Mouse (Mus musculus): ENCODE measurements around the gene Adm2. TPM values are rescaled to one million over a fixed set of nuclear protein-coding genes. Genes with fewer than 3 reads are reported as not detected.
A peak's percentile ranks its signal among the peaks of the same experiment; 100 is the strongest.

Adm2 gene
- total RNA-seq (2014; fragmentation: Nextera tagmentation) = not detected in 2 replicates
- total RNA-seq (2017) = not detected in 2 replicates

GRCm38 (mm10) chr15:89322670-89323522 is at the start of gene Adm2:
Adm2 (plus strand) TSS chr15:89322720.
- no peak for ATAC-seq (replicated peaks; ENCODE audit: low FRiP score, low TSS enrichment, poor library complexity, severe bottlenecking)

GRCm38 (mm10) chr15:89275497-89275896 is 47.0 kb upstream of the Adm2 start:
- ATAC-seq (replicated peaks; ENCODE audit: low FRiP score, low TSS enrichment, poor library complexity, severe bottlenecking) = no peak

GRCm38 (mm10) chr15:89277366-89277765 is 45.2 kb upstream of the Adm2 start:
- no peak for ATAC-seq (replicated peaks; ENCODE audit: low FRiP score, low TSS enrichment, poor library complexity, severe bottlenecking)

- ATAC-seq (replicated peaks; ENCODE audit: low FRiP score, low TSS enrichment, poor library complexity, severe bottlenecking) = no peak
These were observed 40.0 kb upstream of the Adm2 start for GRCm38 (mm10) chr15:89282546-89282945.

- no peak for ATAC-seq (replicated peaks; ENCODE audit: low FRiP score, low TSS enrichment, poor library complexity, severe bottlenecking)
These were observed 38.4 kb upstream of the Adm2 start for GRCm38 (mm10) chr15:89284094-89284493.

DNA sequence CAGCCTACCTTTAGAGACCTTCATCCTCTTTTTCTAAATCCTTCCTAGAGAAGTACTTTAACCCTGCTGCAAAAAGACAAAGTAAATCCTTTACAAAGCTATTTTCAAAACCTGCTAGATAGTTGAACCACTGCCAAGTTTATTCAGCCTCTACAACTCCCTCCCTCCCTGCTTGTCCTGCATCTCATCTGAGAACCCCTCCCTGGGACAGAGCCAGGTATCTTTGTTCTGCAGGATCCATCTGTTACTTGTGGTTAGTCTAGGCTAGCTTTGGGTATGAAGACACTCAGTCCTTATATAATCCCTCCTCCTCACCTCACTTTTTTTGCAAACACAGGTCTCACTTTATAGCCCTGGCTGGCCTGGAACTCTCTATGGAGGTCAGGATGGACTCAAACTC is 37.5 kb upstream of the Adm2 start:
- peak; percentile 83 for ATAC-seq (replicated peaks; ENCODE audit: low FRiP score, low TSS enrichment, poor library complexity, severe bottlenecking)

DNA sequence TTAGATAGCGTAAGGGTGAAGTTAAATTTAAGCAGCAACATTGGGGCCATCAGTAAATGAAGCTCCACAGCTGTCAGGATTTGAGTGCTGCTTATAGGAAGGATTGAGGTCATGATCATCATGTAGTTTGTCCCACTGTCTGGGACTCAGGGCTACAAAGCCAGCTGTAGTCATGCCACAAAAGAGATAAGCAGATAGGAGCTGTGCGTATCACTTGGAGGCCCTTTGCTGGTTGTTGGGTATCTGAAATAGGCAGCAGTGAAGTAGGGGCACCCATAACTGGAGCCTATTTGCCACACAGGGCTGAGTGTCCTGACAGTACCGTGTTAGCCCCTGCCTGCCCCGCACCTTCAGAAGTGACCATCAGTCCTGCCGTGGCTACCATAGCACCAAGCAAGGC is 37.0 kb upstream of the Adm2 start:
- ATAC-seq (replicated peaks; ENCODE audit: low FRiP score, low TSS enrichment, poor library complexity, severe bottlenecking) = peak; percentile 77

DNA sequence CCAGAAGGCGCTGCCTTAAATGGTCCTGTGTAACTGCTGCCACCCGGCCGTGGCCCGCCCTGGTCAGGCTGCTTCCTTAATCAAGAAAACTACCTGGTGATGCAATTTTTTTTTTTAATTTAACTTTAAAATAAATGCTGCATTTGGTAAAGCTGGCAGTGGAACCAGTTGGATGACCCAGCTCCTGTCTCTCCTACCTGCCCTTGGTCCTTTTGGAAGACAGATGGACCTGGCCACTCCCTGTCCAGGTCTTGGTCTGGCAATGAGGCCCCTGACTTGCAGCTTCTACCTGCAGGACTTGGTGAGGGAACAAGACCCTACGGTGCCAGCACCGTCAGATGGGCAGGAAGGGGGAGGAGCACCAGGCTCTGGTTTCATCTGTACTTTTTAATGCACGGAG is 36.4 kb upstream of the Adm2 start:
- ATAC-seq (replicated peaks; ENCODE audit: low FRiP score, low TSS enrichment, poor library complexity, severe bottlenecking) = no peak

DNA sequence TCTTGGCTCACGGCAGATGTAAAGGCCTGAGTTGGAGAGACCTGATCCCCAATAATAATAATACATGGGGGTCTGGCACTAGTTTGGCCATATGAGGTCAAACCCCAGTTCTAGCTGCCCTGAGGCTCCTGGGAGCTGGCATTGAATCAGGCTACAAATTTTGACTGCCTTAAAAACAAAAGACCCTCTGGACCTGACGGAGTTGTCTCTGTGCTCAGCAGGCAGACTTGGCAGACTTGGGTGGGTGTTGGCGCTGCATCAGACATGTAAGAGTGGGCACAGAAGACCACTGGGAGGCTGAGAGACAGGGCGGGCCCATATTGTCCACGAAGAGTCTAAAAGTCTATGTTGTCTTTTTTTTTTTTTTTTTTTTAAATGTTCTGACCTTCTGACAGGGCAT is 35.9 kb upstream of the Adm2 start:
- ATAC-seq (replicated peaks; ENCODE audit: low FRiP score, low TSS enrichment, poor library complexity, severe bottlenecking) = no peak

GRCm38 (mm10) chr15:89288227-89288767 is 34.2 kb upstream of the Adm2 start:
- ATAC-seq (replicated peaks; ENCODE audit: low FRiP score, low TSS enrichment, poor library complexity, severe bottlenecking) = no peak

DNA sequence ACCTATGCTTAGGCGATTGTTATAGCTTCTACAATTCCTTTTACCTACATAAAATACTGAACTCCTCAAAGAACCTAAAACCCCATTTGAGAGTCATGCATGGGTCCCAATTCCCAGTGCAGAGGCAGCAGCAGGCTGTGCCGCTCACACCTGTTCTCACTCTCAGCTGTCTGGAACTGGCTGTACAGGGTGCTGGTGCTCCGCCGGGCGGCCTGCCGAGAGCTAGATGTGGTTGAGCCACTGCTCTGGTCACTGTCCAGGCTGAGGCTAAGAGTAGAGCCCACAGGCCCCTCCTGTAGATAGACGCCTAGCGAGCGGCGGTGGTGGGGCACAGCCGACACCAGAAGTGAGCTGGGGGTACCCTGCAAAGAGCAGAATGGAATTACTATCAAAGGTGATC is 33.1 kb upstream of the Adm2 start:
- ATAC-seq (replicated peaks; ENCODE audit: low FRiP score, low TSS enrichment, poor library complexity, severe bottlenecking) = no peak

GRCm38 (mm10) chr15:89291521-89291920 is 31.0 kb upstream of the Adm2 start:
- ATAC-seq (replicated peaks; ENCODE audit: low FRiP score, low TSS enrichment, poor library complexity, severe bottlenecking) = peak; percentile 60

DNA sequence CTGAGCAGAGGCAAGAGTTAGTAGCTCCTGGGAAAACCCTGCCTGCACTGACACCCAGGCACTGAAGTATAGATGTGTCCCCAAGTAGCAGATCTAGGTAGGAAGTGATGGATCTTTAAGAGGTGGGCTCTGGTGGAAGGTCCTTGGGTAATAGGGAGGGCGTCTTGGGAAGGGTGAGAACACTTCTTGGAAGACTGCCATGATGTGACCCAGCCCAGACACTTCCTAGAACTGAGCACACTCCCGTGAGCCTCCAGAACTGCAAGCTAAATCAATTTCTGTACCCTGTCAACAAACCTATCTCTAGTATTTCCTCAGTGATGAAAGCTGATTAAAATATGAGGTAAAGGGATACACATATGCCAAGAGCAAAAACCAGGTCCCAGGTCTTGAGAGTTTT is 29.7 kb upstream of the Adm2 start:
- ATAC-seq (replicated peaks; ENCODE audit: low FRiP score, low TSS enrichment, poor library complexity, severe bottlenecking) = no peak

- no peak for ATAC-seq (replicated peaks; ENCODE audit: low FRiP score, low TSS enrichment, poor library complexity, severe bottlenecking)
These were observed 28.7 kb upstream of the Adm2 start for GRCm38 (mm10) chr15:89293778-89294177.

- peak; percentile 69 for ATAC-seq (replicated peaks; ENCODE audit: low FRiP score, low TSS enrichment, poor library complexity, severe bottlenecking)
These were observed 26.8 kb upstream of the Adm2 start for GRCm38 (mm10) chr15:89295580-89296165.

DNA sequence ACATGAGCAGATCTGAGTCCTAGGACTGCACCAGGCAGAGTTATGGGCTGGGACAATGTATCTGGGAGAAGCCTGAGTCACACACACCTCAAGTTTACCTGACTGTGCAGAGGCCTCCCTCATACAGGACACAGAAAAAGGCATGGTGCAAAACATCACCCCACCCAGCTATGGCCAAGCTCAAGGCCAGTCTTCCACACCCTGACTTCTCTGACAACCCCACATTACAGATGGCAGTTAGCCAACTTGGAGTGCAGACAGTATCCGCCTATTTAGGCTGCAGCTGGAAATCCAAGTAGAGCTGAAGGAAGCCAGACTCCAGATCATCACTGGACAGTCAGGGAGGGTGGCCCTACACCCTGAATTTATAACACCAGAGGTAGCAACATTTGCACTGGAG is 26.1 kb upstream of the Adm2 start:
- ATAC-seq (replicated peaks; ENCODE audit: low FRiP score, low TSS enrichment, poor library complexity, severe bottlenecking) = 0 out of 2 replicates have a peak, but pooled peaks have one; percentile 10

GRCm38 (mm10) chr15:89297695-89298094 is 24.8 kb upstream of the Adm2 start:
- no peak for ATAC-seq (replicated peaks; ENCODE audit: low FRiP score, low TSS enrichment, poor library complexity, severe bottlenecking)

GRCm38 (mm10) chr15:89300180-89300579 is 22.3 kb upstream of the Adm2 start:
- no peak for ATAC-seq (replicated peaks; ENCODE audit: low FRiP score, low TSS enrichment, poor library complexity, severe bottlenecking)

DNA sequence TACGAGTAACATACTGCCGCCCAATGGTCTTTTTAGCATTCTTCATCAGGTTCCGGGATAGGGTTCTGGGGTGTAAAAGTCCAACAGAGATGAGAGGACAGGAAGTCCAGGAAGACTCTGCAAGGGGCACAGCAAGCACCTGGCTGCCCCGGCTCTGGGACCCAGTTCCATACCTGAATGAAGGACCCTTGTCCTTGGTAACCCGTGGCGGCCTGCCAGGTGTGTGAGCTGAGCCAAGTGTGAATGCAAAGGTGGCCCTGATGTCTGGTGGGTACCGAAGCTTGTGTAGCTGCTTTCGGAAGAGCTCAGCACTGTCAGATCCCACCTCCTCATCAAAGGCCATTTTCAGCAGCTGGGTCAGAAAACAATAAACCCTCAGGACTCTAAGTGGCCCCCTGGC is 21.9 kb upstream of the Adm2 start:
- ATAC-seq (replicated peaks; ENCODE audit: low FRiP score, low TSS enrichment, poor library complexity, severe bottlenecking) = no peak

GRCm38 (mm10) chr15:89305966-89306365 is 16.6 kb upstream of the Adm2 start:
- ATAC-seq (replicated peaks; ENCODE audit: low FRiP score, low TSS enrichment, poor library complexity, severe bottlenecking) = no peak

DNA sequence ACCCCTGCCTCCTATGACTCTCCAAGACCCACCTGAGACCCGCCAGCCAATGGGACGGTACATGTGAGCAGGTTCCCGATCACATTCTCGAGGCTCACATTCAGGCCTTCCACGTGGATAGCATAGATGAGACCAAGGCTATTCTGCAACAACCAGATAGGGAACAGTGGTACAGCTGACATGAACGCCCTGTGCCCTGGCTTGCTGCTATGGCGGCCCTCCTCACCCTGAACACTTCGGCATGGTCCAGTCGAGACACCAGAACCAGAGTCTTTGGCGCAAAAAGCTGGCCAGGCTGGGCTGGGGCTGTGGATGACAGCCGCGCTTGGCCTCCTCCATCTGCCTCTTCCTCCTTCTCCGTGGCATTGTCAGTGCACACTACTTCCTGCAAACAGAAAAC is 15.1 kb upstream of the Adm2 start:
- ATAC-seq (replicated peaks; ENCODE audit: low FRiP score, low TSS enrichment, poor library complexity, severe bottlenecking) = no peak

Data from megakaryocyte-erythroid progenitor cell, adult 5-6 weeks (primary cell).